Mouse (Mus musculus): ENCODE measurements at regions not wholly inside any gene's neighbourhood (a gene's known extent, or its start where the extent isn't known, plus 50 kb on each side); places are given as distances from the start of the nearest gene placed in this dataset.

DNA sequence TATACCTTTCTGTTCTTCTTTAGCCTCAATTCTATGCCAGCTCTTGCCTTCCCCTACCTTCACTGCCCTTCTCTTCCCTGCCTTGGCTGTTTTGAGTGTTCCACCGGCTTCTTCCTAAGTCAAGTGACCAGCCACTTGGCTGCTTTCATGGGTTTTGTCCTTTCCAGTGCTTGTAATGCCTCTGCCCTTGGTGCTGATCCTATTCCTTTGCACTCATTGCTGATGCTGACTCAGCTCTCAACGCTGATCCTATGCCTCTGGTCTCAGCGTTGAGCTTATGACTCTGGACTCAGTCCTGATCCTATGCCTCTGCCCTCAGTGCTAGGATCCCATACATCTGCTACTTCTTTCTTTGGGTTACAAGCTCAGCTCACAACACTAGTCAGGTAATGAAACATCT is 60.3 kb upstream of the Tom1l1 start:
- no peak for TF ChIP-seq CTCF (IDR thresholded peaks at IDR 0.05)
- no peak for DNase-seq
- Histone ChIP-seq H3K27ac (no peak overlapping the region), H3K4me3 (no peak overlapping the region)
- intact Hi-C loops (cut with DNase I): no loop called here

DNA sequence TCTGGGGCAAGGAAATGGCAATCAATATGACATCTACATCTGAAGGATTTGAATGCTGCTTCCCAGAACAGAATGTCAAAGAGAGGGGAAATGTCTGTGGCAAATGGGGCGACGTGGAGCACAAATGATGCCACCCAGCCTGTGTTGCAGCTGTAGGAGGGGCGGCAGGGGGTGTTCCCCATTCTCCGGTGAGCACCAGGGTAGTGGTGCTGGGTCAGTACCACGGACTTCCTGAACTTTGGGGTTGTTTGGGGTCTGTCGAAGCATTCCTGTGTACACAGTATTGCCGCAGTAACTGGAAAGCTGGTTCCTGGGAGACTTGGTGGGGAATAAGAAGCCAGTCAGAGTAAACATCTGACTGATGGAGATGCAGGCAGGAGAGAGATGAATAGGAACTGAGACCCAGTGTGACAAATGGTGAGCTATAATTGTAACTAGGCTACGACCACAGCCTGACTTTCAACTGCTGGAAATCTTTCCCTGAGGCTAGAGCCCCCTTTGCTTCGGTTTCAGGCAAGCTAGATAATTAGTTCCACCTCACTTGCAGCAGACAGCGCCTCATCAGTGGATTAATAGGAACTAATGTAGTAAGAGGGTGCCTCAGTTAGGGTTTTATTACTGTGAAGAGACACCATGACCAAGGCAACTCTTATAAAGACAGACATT is 53.9 kb upstream of the Tom1l1 start:
- DNase-seq: no peak
- no peak overlapping the region for H3K27ac ChIP-seq
- no peak overlapping the region for H3K4me3 ChIP-seq
- intact Hi-C loops (cut with DNase I): no loop called here
- TF ChIP-seq CTCF (IDR thresholded peaks at IDR 0.05): no peak

DNA sequence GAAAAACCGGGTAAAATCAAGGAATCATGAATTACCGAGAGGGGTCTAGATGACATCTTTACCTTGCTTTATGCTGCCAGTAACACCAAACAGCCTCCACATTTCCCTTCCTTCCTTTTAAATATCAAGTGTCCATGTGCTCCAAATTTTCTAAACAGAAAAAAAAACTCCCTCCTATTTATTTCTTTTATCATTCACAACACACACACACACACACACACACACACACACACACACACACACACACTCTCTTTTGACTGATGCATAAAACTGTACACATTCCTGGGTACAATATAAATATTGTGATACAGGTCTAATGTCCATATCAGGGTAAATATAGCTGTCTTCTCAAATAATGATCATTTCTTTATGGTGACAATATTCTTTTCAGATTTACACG is 51.3 kb upstream of the Tom1l1 start:
- intact Hi-C loops (cut with DNase I): no loop called here
- TF ChIP-seq CTCF (IDR thresholded peaks at IDR 0.05): no peak
- Histone ChIP-seq H3K27ac (no peak overlapping the region), H3K4me3 (no peak overlapping the region)
- DNase-seq: no peak

DNA sequence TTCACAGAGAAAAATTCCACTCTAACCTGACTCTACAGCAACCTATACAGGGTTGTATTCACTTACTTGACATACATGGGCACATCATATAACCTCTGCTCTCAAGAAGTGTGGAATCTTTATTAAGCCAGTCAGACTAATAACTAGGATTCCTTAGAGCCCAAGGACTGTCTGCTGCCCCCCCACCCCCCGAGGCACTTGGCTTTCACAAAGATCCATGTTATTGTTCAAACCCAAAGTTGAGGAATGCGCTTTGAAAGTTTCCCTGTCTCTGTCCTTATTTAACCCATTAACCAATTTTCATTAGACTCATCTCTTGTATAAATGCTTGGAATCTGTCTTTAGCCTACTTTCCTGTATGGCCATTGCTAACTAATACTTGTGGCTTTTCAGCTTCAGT is 50.6 kb upstream of the Tom1l1 start:
- H3K27ac ChIP-seq: no peak overlapping the region
- intact Hi-C loops (cut with DNase I): no loop called here
- DNase-seq: no peak
- H3K4me3 ChIP-seq: no peak overlapping the region
- TF ChIP-seq CTCF (IDR thresholded peaks at IDR 0.05): no peak

Data from gastrocnemius, adult 2 months (tissue).